Mouse (Mus musculus) 3T3-L1 (cell line): ENCODE data around the gene 2900011O08Rik.

Experiments
- DNase-seq: peaks from one replicate; pipeline ENCODE4 v3.0.0-alpha.2; 2015; ENCODE audit warnings: low read depth, low spot score

2900011O08Rik gene

DNA sequence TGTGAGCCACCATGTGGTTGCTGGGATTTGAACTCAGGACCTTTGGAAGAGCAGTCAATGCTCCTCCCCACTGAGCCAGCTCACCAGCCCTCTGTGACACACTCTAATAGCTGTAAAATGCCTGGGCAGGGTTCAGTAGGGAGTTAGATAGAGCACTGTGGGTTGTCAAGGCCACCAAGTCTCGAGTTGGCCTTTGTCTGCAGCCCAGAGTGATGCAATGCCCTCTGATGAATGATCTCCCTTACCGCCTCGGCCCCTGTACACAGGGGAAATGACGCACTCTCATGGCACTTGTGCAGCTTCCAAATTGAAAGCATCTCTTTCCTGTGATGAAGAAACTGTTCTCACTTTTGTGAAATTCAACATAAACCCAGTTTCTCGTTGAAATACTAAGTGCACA, 145.4 kb downstream of the 2900011O08Rik start:
- DNase-seq = peak; percentile 76

DNA sequence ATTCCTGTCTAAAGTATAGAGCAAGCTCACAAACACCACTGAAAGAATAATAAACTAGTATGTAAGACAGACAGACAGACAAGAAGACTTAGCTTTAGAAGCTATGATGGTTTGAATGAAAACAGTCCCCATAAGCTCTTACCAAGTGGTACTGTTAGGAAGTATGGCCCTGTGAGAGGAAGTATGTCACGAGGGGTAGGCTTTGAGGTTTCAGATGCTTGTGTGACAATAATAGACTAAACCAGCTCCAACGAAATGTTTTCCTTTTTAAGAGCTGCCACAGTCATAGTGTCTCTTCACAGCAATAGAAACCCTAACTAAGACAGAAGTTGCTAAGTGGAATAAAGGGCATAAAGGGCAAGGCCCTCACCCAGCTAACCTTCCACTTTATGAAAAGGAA, 148.6 kb downstream of the 2900011O08Rik start:
- no peak for DNase-seq

DNA sequence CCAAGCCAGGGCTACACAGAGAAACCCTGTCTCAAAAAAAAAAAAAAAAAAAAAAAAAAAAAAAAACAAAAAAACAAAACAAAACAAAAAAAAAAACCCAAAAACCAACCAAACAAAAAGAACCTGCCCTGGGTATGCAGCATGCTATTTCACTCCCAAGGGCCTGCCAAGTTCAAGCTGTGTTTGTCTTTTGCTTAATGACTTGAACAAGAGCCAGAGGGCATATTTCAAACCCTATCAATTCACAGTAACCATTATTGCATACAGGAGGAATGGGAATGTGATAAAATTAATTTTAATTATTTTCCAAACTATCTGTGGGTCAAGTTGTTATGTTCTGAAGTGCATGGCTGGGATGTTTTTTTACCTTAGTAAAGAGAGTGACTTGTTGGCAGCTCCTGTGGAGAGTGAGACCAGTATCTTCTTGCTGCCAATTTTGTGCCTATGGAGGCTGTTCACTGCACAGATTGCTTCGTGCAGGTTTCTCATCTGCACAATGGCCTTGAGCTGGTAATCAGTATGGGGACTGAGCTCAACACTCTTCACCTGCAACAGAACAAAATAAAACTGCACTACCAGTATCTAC, 151.7 kb downstream of the 2900011O08Rik start:
- no peak for DNase-seq

DNA sequence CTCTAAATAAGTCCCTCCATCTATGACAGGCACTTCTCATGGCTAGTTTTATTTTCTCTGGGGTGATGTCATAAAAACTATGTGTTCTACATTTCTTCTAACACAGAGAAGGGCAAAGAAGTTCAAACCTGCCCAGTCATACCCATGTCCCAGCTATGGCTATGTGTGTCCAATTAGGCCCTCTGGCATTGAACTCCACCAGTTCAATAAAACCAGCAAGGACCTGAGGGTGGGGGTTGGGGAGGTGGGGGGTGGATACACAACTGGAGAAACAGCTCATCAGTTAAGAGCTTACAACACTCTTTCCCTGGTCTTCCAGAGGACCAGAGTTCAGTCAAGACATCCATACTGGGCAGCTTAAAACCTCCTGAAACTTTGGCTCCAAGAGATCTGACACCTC, 152.7 kb downstream of the 2900011O08Rik start:
- DNase-seq = no peak

DNA sequence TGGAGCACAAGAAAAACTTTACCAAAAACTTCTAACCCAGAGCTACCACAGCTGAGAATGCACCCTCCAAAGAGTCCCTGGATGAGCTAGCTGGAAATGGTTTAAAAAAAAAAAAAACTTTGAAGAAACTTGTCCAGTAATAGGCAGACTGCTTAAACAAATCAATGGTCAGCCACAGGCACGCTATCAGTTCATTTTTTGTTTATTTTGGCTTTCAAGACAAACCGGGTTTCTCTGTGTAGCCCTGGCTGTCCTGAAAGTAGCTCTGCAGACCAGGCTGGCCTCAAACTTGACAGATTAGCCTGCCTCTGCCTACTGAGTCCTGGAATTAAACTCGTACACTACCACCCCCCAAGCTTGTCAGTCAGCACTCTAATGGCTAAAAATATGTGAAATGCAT, 156.9 kb downstream of the 2900011O08Rik start:
- no peak for DNase-seq

DNA sequence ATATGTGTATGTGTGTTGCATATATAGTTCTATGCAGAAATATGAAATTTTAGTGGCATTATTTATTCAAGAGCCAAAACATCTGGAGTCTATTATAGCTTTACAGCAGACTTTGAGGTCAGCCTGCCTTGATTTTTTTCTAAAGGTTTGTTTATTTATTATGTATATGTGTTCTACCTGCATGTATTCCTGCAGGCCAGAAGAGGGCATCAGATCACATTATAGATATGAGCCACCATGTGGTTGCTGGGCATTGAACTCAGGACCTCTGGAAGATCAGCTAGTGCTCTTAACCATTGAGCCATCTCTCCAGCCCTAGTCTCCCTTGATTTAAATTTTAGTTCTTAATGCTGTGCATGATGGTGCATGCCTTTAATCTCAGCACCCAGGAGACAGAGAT, 161.3 kb downstream of the 2900011O08Rik start:
- peak; percentile 52 for DNase-seq
